Mouse (Mus musculus) small intestine, adult 2 months (tissue): ENCODE results near the gene Rps12-ps3. TPM values are rescaled to one million over a fixed set of nuclear protein-coding genes. Genes with fewer than 3 reads are reported as not detected.

ENCODE experiments used
- H3K27ac ChIP-seq: fragments of 200-500 bp; 2 replicates; pipeline ENCODE4 v1.5.1; 2012; ENCODE audit warnings: low read depth, low read length, control low read depth, inconsistent platforms; ENCODE audit not compliant: insufficient read depth
- H3K27me3 ChIP-seq: fragments of 200-500 bp; 2 replicates; pipeline ENCODE4 v1.6.1; 2012; ENCODE audit warnings: mild to moderate bottlenecking, moderate library complexity, low read length, inconsistent platforms; ENCODE audit not compliant: control insufficient read depth, insufficient read depth
- H3K36me3 ChIP-seq: fragments of 200-500 bp; 2 replicates; pipeline ENCODE4 v1.6.1; 2012; ENCODE audit warnings: mild to moderate bottlenecking, low read length, control low read depth, inconsistent platforms; ENCODE audit not compliant: control insufficient read depth, insufficient read depth
- H3K4me1 ChIP-seq: fragments of 200-500 bp; 2 replicates; pipeline ENCODE4 v1.6.1; 2012; ENCODE audit warnings: low read length, inconsistent platforms, mixed read lengths; ENCODE audit not compliant: control insufficient read depth, insufficient read depth, insufficient read length
- H3K4me3 ChIP-seq: fragments of 200-500 bp; 2 replicates; pipeline ENCODE4 v1.5.1; 2012; ENCODE audit warnings: low read depth, mild to moderate bottlenecking, control low read depth, inconsistent platforms, low read length, moderate library complexity
- CTCF ChIP-seq: fragments of 200-500 bp; IDR thresholded peaks from 2 replicates; pipeline ENCODE4 v1.5.1; 2012; ENCODE audit warnings: low read depth, mild to moderate bottlenecking, control low read depth, inconsistent platforms, low read length, moderate library complexity, mixed read lengths; ENCODE audit not compliant: insufficient replicate concordance, insufficient read length; ENCODE audit errors: extremely low read depth
- POLR2A ChIP-seq: fragments of 200-500 bp; IDR thresholded peaks from 2 replicates; pipeline ENCODE4 v1.6.1; 2012; ENCODE audit warnings: low read depth, mild to moderate bottlenecking, control low read depth, inconsistent platforms, low read length, moderate library complexity
- WGBS: fragments of 180-500 bp; shearing (Covaris S2); methylation state at CpG from one replicate; pipeline ENCODE4 v1.1.7; 2018; 5-methylcytosine and 5-hydroxymethylcytosine counted together
- polyA plus RNA-seq: library from polyadenylated mRNA; depleted of rRNA; stranded (reverse); fragments of >200 nt; gene quantifications from 2 replicates; pipeline ENCODE4 v1.2.3, GENCODE M21; 2012; rRNA removed

Gene Rps12-ps3
- polyA plus RNA-seq, result 2,610 and 3,365 TPM in 2 replicates

GRCm38 (mm10) chr19:59321990-59322389, at the start of gene Rps12-ps3:
TSS of gene Rps12-ps3 (plus strand) at chr19:59322290.
- TF ChIP-seq POLR2A (no peak), CTCF (no peak)
- no peaks in the 10 kb centered on the region for H3K4me1 ChIP-seq
- WGBS, result 99% methylated on average over 13 of the region's 14 CpGs

GRCm38 (mm10) chr19:59273190-59273589, 48.9 kb upstream of the Rps12-ps3 start:
- WGBS, result 89% methylated on average over 7 of the region's 7 CpGs
- TF ChIP-seq CTCF (no peak), POLR2A (no peak)
- Histone ChIP-seq H3K4me1 (no peaks in the 10 kb centered on the region), H3K27me3 (no peaks in the 10 kb centered on the region), H3K4me3 (no peak overlapping the region), H3K36me3 (no peaks in the 10 kb centered on the region), H3K27ac (no peak overlapping the region)

More at GRCm38 (mm10) chr19:59321990-59322389, at the start of gene Rps12-ps3:
- H3K27ac ChIP-seq, result no peak within 1 kb of the TSS
- H3K36me3 ChIP-seq, result peaks cover 6% of the 10 kb centered on the region
- H3K4me3 ChIP-seq, result no peak within 1 kb of the TSS
- H3K27me3 ChIP-seq, result no peaks in the 10 kb centered on the region

GRCm38 (mm10) chr19:59276354-59276753, 45.7 kb upstream of the Rps12-ps3 start:
- Histone ChIP-seq H3K27ac (no peak overlapping the region), H3K36me3 (no peaks in the 10 kb centered on the region), H3K4me1 (no peaks in the 10 kb centered on the region), H3K27me3 (no peaks in the 10 kb centered on the region), H3K4me3 (no peak overlapping the region)
- WGBS, result 84% methylated on average over 7 of the region's 7 CpGs
- no peak for TF ChIP-seq CTCF
- no peak for TF ChIP-seq POLR2A

- Histone ChIP-seq H3K4me1 (no peaks in the 10 kb centered on the region), H3K27me3 (no peaks in the 10 kb centered on the region), H3K36me3 (no peaks in the 10 kb centered on the region), H3K27ac (no peak overlapping the region), H3K4me3 (no peak overlapping the region)
- TF ChIP-seq CTCF (no peak), POLR2A (no peak)
Measured at GRCm38 (mm10) chr19:59280841-59281240, 41.2 kb upstream of the Rps12-ps3 start.

GRCm38 (mm10) chr19:59282001-59282400, 40.1 kb upstream of the Rps12-ps3 start:
- WGBS, result 77% methylated on average over 3 of the region's 3 CpGs
- Histone ChIP-seq H3K4me1 (no peaks in the 10 kb centered on the region), H3K4me3 (no peak overlapping the region), H3K27me3 (no peaks in the 10 kb centered on the region), H3K27ac (no peak overlapping the region), H3K36me3 (no peaks in the 10 kb centered on the region)
- TF ChIP-seq POLR2A (no peak), CTCF (no peak)

- H3K4me3 ChIP-seq, result no peak overlapping the region
- H3K27me3 ChIP-seq, result no peaks in the 10 kb centered on the region
- TF ChIP-seq CTCF, result no peak
- no peak for TF ChIP-seq POLR2A
- H3K4me1 ChIP-seq, result no peaks in the 10 kb centered on the region
- no peak overlapping the region for H3K27ac ChIP-seq
- H3K36me3 ChIP-seq, result peaks cover 3% of the 10 kb centered on the region
Measured at GRCm38 (mm10) chr19:59289042-59289441, 33.0 kb upstream of the Rps12-ps3 start.

GRCm38 (mm10) chr19:59289811-59290210, 32.3 kb upstream of the Rps12-ps3 start:
- peaks cover 3% of the 10 kb centered on the region for H3K36me3 ChIP-seq
- no peak overlapping the region for H3K4me3 ChIP-seq
- TF ChIP-seq POLR2A (no peak), CTCF (no peak)
- WGBS, result 69% methylated on average over 6 of the region's 6 CpGs
- no peak overlapping the region for H3K27ac ChIP-seq
- no peaks in the 10 kb centered on the region for H3K4me1 ChIP-seq
- no peaks in the 10 kb centered on the region for H3K27me3 ChIP-seq
